Mouse (Mus musculus) midbrain, embryonic 12.5 days (tissue): ENCODE data around the gene Arel1. TPM values are rescaled to one million over a fixed set of nuclear protein-coding genes. Genes with fewer than 3 reads are reported as not detected.

Experiments used
- ATAC-seq: fragments of 200-750 bp; cut with Nextera tagmentation; 2 replicates; pipeline ENCODE4 v1.8.0; 2017; ENCODE audit warnings: low read depth, moderate TSS enrichment, moderate library complexity; ENCODE audit not compliant: low FRiP score
- H3K27ac ChIP-seq: fragments of 300-500 bp; sonication (generic); replicated peaks from 2 replicates; pipeline ENCODE4 v1.5.1; 2016; ENCODE audit warnings: mild to moderate bottlenecking
- H3K27me3 ChIP-seq: fragments of 300-500 bp; sonication (generic); 2 replicates; pipeline ENCODE4 v1.6.1; 2016; ENCODE audit warnings: mild to moderate bottlenecking
- H3K36me3 ChIP-seq: fragments of 300-500 bp; sonication (generic); 2 replicates; pipeline ENCODE4 v1.6.1; 2016
- H3K4me1 ChIP-seq: fragments of 300-500 bp; sonication (generic); 2 replicates; pipeline ENCODE4 v1.6.1; 2016
- H3K4me2 ChIP-seq: fragments of 300-500 bp; sonication (generic); replicated peaks from 2 replicates; pipeline ENCODE4 v1.6.1; 2016; ENCODE audit warnings: mild to moderate bottlenecking, moderate library complexity
- H3K4me3 ChIP-seq: fragments of 300-500 bp; sonication (generic); 2 replicates; pipeline ENCODE4 v1.5.1; 2016; ENCODE audit warnings: mild to moderate bottlenecking
- H3K9ac ChIP-seq: fragments of 300-500 bp; sonication (generic); replicated peaks from 2 replicates; pipeline ENCODE4 v1.6.1; 2016; ENCODE audit warnings: mild to moderate bottlenecking, moderate library complexity
- H3K9me3 ChIP-seq: fragments of 300-500 bp; sonication (generic); 2 replicates; pipeline ENCODE4 v1.6.1; 2016; ENCODE audit warnings: mild to moderate bottlenecking
- whole genome bisulfite sequencing: fragments of 180-500 bp; shearing (Covaris S2); methylation state at CpG from one replicate; pipeline ENCODE4 v1.1.7; 2016; 5-methylcytosine and 5-hydroxymethylcytosine counted together
- polyA plus RNA-seq: library from polyadenylated mRNA; unstranded; fragments of >200 nt; fragmentation: Nextera tagmentation; extraction: Ambion mirVana; gene quantifications from 2 replicates; pipeline ENCODE4 v1.2.1, GENCODE M21; 2016

The Arel1 gene
- polyA plus RNA-seq, 1 experiment from 2014 or later = 29.2 TPM

DNA sequence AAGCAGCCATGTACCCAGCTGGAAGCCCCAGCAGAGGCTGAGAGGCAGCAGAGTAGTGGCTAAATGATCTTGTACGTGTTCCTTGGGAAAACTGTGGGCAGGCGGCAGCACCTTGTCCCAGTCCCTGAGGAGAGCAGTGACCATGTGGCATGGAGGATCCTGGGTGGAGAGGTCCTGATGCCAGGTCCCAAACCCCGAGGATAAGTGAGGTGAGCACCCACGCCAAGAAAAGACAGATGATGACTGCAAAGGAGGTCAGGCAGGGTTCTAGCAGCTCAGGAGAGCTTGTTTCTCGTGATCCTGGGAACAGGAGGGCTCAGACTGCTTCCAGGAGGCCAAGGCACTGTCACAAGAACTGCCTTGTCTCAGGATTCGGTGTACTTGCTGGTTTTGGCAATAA lies 51.9 kb downstream of the Arel1 start:
- H3K9ac ChIP-seq = no peak overlapping the region
- no peaks in the 10 kb centered on the region for H3K9me3 ChIP-seq
- H3K27me3 ChIP-seq = no peaks in the 10 kb centered on the region
- H3K4me3 ChIP-seq = no peak overlapping the region
- no peak overlapping the region for H3K27ac ChIP-seq
- H3K36me3 ChIP-seq = peaks cover 58% of the 10 kb centered on the region
- ATAC-seq = no peak
- 88% methylated on average over 6 of the region's 6 CpGs for WGBS
- no peak overlapping the region for H3K4me2 ChIP-seq
- H3K4me1 ChIP-seq = no peaks in the 10 kb centered on the region; the same call in 1 of the 2 replicates

DNA sequence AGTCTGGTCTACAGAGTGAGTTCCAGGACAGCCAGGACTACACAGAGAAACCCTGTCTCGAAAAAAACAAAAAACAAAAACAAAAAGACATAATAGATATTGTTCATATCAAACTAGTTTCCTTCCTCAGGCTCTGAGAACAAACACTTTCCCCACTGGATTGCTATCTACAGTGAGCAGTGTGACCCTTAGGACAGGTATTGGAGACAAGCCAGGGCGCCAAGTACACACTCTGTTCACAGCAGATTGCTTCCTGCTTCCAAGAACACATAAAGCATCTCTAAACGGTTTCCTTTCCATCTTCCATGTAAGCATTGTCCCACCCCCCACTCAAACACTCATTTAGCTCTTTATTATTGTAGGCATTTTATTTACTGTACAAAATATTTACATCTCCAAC lies 52.9 kb downstream of the Arel1 start:
- Histone ChIP-seq H3K27ac (no peak overlapping the region), H3K4me1 (no peaks in the 10 kb centered on the region; the same call in 1 of the 2 replicates), H3K27me3 (no peaks in the 10 kb centered on the region), H3K9ac (no peak overlapping the region), H3K36me3 (peaks cover 49% of the 10 kb centered on the region), H3K9me3 (no peaks in the 10 kb centered on the region), H3K4me2 (no peak overlapping the region), H3K4me3 (no peak overlapping the region)
- WGBS = 81% methylated on average over 3 of the region's 3 CpGs
- no peak for ATAC-seq

DNA sequence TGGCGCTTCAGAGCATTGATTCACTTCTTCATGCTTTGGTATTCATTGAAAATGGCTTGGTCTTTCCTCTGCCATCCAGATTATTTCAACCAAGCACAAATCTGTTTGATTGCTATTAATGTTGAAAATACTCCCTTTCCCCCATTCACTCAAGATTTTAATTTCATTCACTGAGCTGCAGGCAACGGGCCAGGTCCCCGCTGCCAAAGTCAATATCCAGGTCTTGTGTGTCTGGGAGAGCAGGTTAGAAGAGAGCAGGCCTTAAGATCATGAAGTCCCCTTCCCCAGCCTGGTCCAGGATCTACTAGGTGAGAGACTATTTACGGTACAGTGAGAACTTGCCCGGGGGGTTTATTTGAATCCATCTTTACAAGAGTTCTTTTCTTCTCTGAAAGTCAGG lies 55.7 kb downstream of the Arel1 start:
- ATAC-seq = no peak
- 90% methylated on average over 5 of the region's 5 CpGs for WGBS
- H3K27me3 ChIP-seq = no peaks in the 10 kb centered on the region

DNA sequence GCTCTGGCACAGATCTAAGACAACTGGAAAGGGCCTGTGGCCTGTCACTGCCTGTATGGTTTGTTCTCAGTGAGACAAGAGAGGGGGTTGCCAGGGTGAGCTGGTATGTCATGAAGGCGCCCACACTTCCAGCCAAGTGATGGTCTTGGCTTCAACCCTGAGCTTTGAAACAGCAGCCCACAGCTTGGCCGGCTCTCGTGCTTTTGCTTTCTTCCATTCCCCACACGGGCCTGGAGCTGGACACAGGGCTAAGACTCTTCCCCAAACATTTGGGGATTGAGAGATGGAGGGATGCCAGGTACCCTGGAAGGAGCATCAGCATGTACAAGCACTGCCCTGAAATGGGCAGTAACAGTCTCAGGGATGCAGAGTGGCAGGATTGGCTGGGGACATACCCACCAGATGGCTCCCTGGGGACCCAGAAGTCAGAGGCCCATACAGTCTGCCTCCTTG lies 58.0 kb downstream of the Arel1 start:
- Histone ChIP-seq H3K9ac (no peak overlapping the region), H3K4me3 (no peak overlapping the region), H3K4me1 (peaks cover 1% of the 10 kb centered on the region), H3K27ac (no peak overlapping the region), H3K27me3 (no peaks in the 10 kb centered on the region), H3K36me3 (peaks cover 9% of the 10 kb centered on the region; the same call in 1 of the 2 replicates), H3K4me2 (no peak overlapping the region), H3K9me3 (no peaks in the 10 kb centered on the region)
- no peak for ATAC-seq
- WGBS = 94% methylated on average over 4 of the region's 4 CpGs

More for the DNA sequence above, 55.7 kb downstream of the Arel1 start:
- H3K9me3 ChIP-seq = no peaks in the 10 kb centered on the region
- peaks cover 25% of the 10 kb centered on the region for H3K36me3 ChIP-seq
- H3K4me2 ChIP-seq = no peak overlapping the region
- H3K27ac ChIP-seq = no peak overlapping the region
- H3K4me3 ChIP-seq = no peak overlapping the region
- H3K9ac ChIP-seq = no peak overlapping the region
- no peaks in the 10 kb centered on the region for H3K4me1 ChIP-seq

DNA sequence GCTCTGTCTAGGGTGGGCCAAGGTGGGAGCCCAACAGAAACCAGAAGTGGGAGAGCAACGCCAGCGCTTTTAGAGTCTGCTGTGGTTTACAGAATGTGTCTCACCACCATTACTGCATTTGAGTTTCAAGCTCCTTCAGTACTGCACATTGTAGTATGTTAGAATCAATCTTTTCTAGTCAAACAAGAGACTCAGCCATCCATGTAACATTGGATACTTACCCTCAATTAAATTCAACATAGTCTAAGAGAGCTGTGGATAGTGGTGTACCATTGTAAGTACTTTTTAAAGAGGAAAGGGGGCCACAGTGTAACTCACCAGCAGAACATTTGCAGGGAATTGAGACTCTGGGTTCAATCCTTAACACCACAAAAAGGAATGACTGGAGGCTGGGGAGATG lies 59.1 kb downstream of the Arel1 start:
- Histone ChIP-seq H3K9ac (no peak overlapping the region), H3K27ac (no peak overlapping the region), H3K4me2 (no peak overlapping the region), H3K4me3 (no peak overlapping the region), H3K36me3 (0 out of 2 replicates have a peak, but pooled peaks cover 4% of the 10 kb centered on the region), H3K27me3 (no peaks in the 10 kb centered on the region), H3K9me3 (no peaks in the 10 kb centered on the region), H3K4me1 (peaks cover 10% of the 10 kb centered on the region)
- no peak for ATAC-seq
- WGBS = 52% methylated on average over 2 of the region's 2 CpGs

DNA sequence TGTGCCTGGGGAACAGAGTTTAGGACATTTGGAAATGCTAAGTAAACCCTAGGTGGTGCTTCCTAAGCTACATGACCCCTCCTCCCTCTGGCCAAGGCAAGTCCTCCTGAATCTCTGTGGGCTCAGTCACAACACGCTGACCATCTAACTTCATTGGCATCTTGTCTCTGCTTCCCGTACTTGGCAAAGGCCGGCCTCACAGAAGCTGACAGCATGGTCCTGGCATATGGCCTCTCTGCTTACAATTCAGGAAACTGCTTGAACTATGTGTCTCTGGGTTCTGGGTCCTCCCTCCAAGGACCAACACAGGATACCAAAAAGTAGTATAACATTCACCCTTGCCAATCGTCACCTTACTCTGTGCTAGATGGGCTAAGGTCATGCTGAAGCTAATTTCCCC lies 60.6 kb downstream of the Arel1 start:
- H3K4me3 ChIP-seq = no peak overlapping the region
- H3K9me3 ChIP-seq = no peaks in the 10 kb centered on the region
- no peaks in the 10 kb centered on the region for H3K36me3 ChIP-seq
- H3K27ac ChIP-seq = no peak overlapping the region
- ATAC-seq = no peak
- H3K4me2 ChIP-seq = no peak overlapping the region
- 98% methylated on average over 4 of the region's 4 CpGs for WGBS
- H3K27me3 ChIP-seq = no peaks in the 10 kb centered on the region
- no peak overlapping the region for H3K9ac ChIP-seq
- peaks cover 10% of the 10 kb centered on the region for H3K4me1 ChIP-seq

DNA sequence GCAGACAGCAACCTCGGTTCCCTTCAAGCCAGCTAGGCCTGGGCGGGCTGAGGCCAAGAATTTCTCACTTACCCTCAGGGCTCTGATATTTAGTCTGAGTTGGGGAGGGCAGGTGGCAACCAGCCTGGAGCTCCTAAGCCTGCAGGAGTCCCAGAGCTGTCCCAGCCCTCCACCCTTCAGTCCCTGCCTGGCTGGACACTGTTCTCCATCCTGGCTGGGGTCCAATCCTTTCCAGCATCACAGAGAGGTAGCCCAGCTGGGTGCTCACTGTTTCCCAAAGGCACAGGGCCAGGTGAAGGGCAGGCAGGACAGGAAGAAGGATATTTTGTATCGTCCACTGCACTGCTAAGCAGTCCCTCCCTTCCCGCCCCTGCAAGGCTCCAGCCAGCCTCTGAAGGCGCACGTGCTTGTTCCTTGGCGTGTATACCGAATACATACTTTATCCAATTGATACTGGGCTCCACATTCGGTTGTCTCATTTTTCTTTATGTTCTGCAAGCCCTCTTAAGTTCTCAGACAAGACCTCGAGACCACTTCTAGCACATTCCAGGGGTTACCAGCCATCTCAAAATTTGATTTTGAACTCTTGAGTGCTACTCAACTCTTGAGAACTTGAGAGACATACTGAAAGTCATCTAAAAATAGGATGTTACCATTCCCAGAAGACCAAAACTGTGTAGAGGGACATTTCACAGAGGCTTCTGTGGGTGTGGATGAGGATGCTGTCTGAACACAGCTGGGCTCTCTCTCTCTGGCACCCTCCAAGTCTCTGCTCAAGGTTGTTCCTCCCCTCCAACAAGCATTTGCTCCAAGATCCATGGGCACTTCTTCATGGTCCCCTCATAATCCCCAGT lies 62.8 kb downstream of the Arel1 start:
- Histone ChIP-seq H3K4me1 (peaks cover 10% of the 10 kb centered on the region), H3K9me3 (no peaks in the 10 kb centered on the region), H3K4me2 (no peak overlapping the region), H3K9ac (no peak overlapping the region), H3K27ac (no peak overlapping the region), H3K27me3 (no peaks in the 10 kb centered on the region), H3K4me3 (no peak overlapping the region), H3K36me3 (no peaks in the 10 kb centered on the region)
- WGBS = 77% methylated on average over 10 of the region's 10 CpGs
- ATAC-seq = no peak

DNA sequence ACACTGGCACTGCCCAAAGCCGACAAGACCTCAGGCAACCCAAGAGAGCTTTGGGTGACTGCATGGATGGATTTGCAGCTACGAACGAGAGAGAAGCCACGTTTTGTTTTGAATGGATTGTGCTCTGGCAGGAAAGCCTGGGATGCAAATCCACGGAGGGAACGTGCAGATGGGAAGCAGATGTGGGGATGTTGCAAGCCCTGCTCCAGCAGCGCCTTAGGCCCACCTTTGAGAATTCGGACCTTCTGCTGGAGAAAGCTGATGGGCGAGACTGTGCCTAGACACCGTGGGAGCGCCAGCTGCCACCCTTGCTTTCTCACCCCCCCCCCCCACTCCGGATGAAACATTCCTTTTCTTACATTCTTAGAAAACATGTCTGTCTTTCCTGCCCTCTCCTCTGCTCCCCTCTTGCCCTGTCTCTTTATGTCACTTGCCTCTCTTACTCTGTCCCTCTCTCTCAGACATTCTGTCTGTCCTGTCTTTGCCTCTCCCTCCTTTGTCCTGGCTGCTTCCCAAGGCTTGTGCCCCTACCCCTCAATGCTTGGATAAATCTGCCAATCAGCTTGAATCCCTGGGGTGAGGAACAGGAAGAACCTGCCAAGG lies 63.6 kb downstream of the Arel1 start:
- no peaks in the 10 kb centered on the region for H3K27me3 ChIP-seq
- no peak for ATAC-seq
- H3K9ac ChIP-seq = no peak overlapping the region
- H3K4me1 ChIP-seq = peaks cover 10% of the 10 kb centered on the region
- 81% methylated on average over 12 of the region's 12 CpGs for WGBS
- H3K4me3 ChIP-seq = no peak overlapping the region
- H3K36me3 ChIP-seq = no peaks in the 10 kb centered on the region
- H3K9me3 ChIP-seq = no peaks in the 10 kb centered on the region
- H3K4me2 ChIP-seq = no peak overlapping the region
- H3K27ac ChIP-seq = no peak overlapping the region

DNA sequence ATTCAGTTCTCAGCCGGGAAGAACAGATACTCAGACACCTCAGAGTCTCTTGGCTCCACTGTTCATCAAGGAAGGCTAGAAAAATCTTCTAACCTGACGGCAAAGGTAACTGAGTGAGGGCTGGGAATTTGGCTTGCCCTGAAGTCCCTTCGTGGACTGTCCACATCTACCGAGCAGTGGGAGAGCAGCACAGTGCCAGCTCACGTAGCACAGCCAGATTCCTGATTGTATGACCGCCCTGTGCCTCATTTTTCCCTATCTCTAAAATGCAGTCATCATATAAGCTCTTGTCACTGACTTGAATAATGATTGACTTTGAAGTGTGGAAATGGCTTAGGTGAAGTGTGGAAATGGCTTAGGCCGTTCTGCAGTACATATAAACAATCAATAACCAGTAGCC lies 66.3 kb downstream of the Arel1 start:
- H3K27ac ChIP-seq = no peak overlapping the region
- no peak overlapping the region for H3K4me3 ChIP-seq
- H3K4me1 ChIP-seq = peaks cover 10% of the 10 kb centered on the region
- H3K9me3 ChIP-seq = no peaks in the 10 kb centered on the region
- no peak for ATAC-seq
- 81% methylated on average over 7 of the region's 7 CpGs for WGBS
- no peaks in the 10 kb centered on the region for H3K27me3 ChIP-seq
- H3K4me2 ChIP-seq = no peak overlapping the region
- H3K36me3 ChIP-seq = no peaks in the 10 kb centered on the region
- H3K9ac ChIP-seq = no peak overlapping the region

DNA sequence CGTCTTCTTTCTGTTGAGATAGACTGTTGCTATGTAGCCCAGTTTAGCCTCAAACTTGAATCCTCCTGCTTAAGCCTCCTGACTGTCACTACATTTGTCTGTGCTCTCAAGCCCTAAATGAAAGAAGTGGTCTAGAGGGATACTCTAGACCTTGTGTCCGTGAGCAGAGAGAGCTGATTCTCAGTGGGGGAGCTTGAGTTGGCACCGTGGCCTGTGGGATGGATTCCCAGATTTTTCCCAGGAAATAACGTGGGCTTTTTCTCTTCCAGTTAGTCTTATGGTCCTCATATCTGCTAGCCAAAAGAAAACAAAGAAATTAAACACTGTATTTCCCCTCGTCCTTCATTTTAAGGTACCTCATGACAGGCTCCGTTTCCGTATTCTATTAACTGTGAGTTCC lies 70.4 kb downstream of the Arel1 start:
- no peak overlapping the region for H3K4me2 ChIP-seq
- WGBS = 89% methylated on average over 7 of the region's 7 CpGs

DNA sequence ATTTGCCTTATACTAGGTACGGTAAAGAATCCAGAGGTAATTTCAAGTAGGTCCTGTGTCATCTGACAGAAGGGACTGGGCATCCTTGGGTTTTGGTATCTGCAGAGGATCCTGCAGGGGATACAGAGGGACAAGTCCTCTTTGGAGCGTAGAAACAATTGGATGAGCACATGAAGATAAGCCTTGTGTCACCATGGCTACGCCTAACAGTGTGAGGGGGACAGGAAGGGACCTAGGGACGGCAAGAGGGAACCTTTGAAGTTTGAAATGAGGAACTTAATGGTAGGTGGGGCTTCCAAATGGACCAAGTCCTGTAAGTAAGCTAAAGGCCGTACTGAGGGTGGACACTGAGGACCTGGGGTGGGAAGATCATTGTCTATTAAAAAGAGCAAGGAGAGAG lies 73.4 kb downstream of the Arel1 start:
- Histone ChIP-seq H3K4me1 (peaks cover 2% of the 10 kb centered on the region; the same call in 1 of the 2 replicates), H3K27me3 (no peaks in the 10 kb centered on the region), H3K4me2 (no peak overlapping the region), H3K9ac (no peak overlapping the region), H3K4me3 (no peak overlapping the region), H3K9me3 (no peaks in the 10 kb centered on the region), H3K36me3 (no peaks in the 10 kb centered on the region), H3K27ac (no peak overlapping the region)
- WGBS = 84% methylated on average over 5 of the region's 5 CpGs
- ATAC-seq = no peak

More for the DNA sequence above, 70.4 kb downstream of the Arel1 start:
- Histone ChIP-seq H3K4me1 (no peaks in the 10 kb centered on the region), H3K27me3 (no peaks in the 10 kb centered on the region), H3K9ac (no peak overlapping the region), H3K36me3 (no peaks in the 10 kb centered on the region), H3K4me3 (no peak overlapping the region), H3K9me3 (no peaks in the 10 kb centered on the region), H3K27ac (no peak overlapping the region)
- no peak for ATAC-seq

DNA sequence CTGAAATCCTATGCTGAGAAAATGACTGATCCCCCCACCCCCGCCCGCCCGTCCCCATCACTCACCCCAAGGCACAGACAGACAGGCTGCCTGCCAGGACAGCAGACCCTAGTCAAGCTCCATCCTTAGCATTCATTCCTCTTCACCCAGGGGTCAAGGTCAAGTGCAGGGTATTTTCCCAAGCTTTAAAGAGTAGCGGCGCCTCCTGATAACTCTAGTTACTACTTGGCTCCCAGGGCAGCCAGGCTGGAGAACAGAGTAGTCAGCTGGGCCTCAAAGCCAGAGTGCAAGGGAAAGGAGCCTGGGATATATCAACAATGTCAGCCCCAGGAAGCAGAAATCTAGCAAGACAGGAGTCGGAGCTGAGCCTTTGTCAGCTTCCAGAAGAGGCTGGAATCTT lies 74.5 kb downstream of the Arel1 start:
- Histone ChIP-seq H3K4me3 (no peak overlapping the region), H3K4me2 (no peak overlapping the region), H3K4me1 (peaks cover 2% of the 10 kb centered on the region; the same call in 1 of the 2 replicates), H3K36me3 (no peaks in the 10 kb centered on the region), H3K27me3 (no peaks in the 10 kb centered on the region), H3K27ac (no peak overlapping the region), H3K9me3 (no peaks in the 10 kb centered on the region), H3K9ac (no peak overlapping the region)
- ATAC-seq = no peak
- 84% methylated on average over 6 of the region's 6 CpGs for WGBS
